Mouse (Mus musculus): Measurements from ENCODE around the gene Pde4dip.

GRCm38 (mm10) chr3:97665525-97665924, 223.0 kb downstream of the Pde4dip start:
- no peak for TF ChIP-seq GATA1 (IDR thresholded peaks at IDR 0.05; ENCODE audit: low read length)
- TF ChIP-seq TAL1 (IDR thresholded peaks at IDR 0.05; ENCODE audit: low read length): no peak

Measured in erythroblast, embryonic 14.5 days (primary cell).